Mouse (Mus musculus): ENCODE data around the gene Wdr5b. TPM values are rescaled to one million over a fixed set of nuclear protein-coding genes. Genes with fewer than 3 reads are reported as not detected.

Gene Wdr5b
- polyA plus RNA-seq, 1 experiment = 6.6 TPM

- no peak for DNase-seq (ENCODE audit: low spot score)
Observed at GRCm38 (mm10) chr16:36069819-36070575, 29.0 kb downstream of the Wdr5b start.

DNA sequence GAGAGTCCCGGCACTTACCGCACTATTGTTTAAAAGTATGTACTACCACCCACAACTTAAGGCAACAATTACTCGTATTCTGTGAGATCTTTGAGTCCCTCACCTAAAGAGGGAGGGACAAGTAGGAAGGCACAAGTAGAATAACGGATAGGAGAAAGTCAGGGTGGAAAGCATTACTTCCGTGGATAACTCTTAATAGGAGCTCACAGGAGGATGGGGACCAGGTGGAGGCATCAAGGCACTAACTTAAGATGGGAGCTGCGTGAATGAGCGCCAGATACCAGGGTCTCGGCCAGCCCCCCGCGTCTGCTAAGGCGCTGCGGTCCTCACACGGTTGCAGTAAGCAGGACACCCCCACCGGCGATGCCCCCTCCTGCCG, 30.1 kb downstream of the Wdr5b start:
- no peak for DNase-seq (ENCODE audit: low spot score)

DNA sequence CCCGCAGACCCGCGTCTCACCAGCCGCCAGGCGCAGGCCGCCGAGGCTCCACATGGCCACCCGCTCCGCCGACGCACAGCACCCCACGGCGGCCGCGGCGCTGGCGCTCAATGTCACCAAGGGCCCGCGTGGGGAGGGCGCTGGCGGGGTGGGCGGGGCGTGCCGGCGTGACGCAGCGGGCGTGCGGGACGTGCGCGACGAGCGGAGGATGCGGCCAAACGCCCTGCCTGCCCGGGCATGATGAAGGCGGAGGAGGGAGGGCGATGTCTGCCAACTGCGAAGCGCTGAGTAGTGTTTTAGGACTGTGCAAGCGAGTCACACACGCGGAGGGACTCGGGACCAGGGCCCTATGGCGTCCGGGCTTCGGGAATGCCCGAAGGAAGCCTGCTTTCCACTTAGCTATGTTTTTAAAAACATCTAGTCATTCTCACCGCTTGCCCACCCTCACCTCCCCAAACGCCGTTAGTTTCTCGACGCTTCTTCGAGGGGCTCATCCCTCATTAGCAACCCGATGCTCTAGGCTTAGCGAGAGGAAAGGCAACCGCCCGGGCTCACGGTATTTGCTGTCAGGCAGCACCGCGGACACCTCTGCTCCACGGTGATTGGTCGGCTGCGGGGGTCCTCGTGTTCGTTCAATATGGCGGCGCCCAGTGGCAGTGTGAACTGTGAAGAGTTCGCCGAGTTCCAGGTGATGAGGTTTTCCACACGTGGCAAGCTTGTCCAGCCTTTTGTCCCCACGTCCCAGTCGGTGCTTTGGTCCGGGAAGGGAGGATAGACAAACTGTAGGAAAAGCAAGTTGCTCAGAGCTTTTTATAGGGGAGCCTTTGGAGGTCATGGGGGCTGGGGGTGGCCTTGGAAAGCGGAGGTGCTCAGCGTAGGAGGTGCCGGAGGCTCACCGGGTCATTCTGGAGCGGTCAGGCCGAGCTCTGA, 30.7 kb downstream of the Wdr5b start, which contains the start of the genes Fam162a and Ccdc58:
Fam162a (minus strand) TSS at position 145 of the 930 bp plus-strand sequence.
Ccdc58 (plus strand) TSS at position 236 of the 930 bp plus-strand sequence.
- peak; percentile 87 for DNase-seq (ENCODE audit: low spot score)

GRCm38 (mm10) chr16:36072410-36073011, 31.5 kb downstream of the Wdr5b start:
- DNase-seq (ENCODE audit: low spot score) = no peak

DNA sequence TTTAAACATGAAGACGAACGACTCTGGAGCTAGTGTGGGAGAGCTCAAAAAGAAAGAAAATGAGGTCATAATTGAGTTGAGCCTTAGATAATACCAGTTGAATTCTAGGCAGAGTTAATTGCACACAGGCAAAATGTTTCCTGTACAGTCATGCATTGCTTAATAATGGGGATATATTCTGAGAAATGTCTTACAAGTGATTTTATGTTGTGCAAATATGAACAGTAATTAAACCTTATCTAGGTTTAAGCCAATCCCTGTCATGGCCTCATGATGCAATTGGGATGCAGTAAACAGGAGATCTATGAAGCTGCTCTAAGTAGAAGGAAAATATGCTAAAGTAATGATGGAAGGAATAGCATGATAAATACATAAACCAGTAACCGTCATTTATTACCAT, 33.8 kb downstream of the Wdr5b start:
- no peak for DNase-seq (ENCODE audit: low spot score)

- no peak for DNase-seq (ENCODE audit: low spot score)
Observed at GRCm38 (mm10) chr16:36079916-36080315, 38.9 kb downstream of the Wdr5b start.

- no peak for DNase-seq (ENCODE audit: low spot score)
Observed at GRCm38 (mm10) chr16:36087846-36088245, 46.9 kb downstream of the Wdr5b start.

GRCm38 (mm10) chr16:36089065-36089464, 48.1 kb downstream of the Wdr5b start:
- DNase-seq (ENCODE audit: low spot score) = no peak

GRCm38 (mm10) chr16:36089850-36090616, 49.0 kb downstream of the Wdr5b start:
- DNase-seq (ENCODE audit: low spot score) = no peak

- DNase-seq (ENCODE audit: low spot score) = no peak
Observed at GRCm38 (mm10) chr16:36090785-36091509, 50.0 kb downstream of the Wdr5b start.

Other genes with a start within 250 kb of the Wdr5b start
- gene Parp14, start 169.6 kb upstream of the Wdr5b start, polyA plus RNA-seq (2012; rRNA removed) = 12.8 and 19.4 TPM in 2 replicates
- 20.3 and 25.3 TPM in 2 replicates for gene Parp9, start 102.7 kb upstream of the Wdr5b start, polyA plus RNA-seq (2012; rRNA removed)
- gene Dtx3l, start 102.0 kb upstream of the Wdr5b start, polyA plus RNA-seq (2012; rRNA removed) = 13.2 and 18.3 TPM in 2 replicates
- 18.0 and 21.2 TPM in 2 replicates for gene Kpna1, start 62.4 kb upstream of the Wdr5b start, polyA plus RNA-seq (2012; rRNA removed)
- 192 and 236 TPM in 2 replicates for gene Fam162a, start 30.4 kb downstream of the Wdr5b start, polyA plus RNA-seq (2012; rRNA removed)
- 30.9 and 44.8 TPM in 2 replicates for gene Ccdc58, start 30.5 kb downstream of the Wdr5b start, polyA plus RNA-seq (2012; rRNA removed)
- gene Csta1, start 90.1 kb downstream of the Wdr5b start, polyA plus RNA-seq (2012; rRNA removed) = 0.03 and 0.09 TPM in 2 replicates
- gene Stfa2l1, start 115.6 kb downstream of the Wdr5b start, polyA plus RNA-seq (2012; rRNA removed) = not detected in 2 replicates
- gene Gm5483, start 143.0 kb downstream of the Wdr5b start, polyA plus RNA-seq (2012; rRNA removed) = not detected in 2 replicates
- not detected in 2 replicates for gene Gm5416, start 169.2 kb downstream of the Wdr5b start, polyA plus RNA-seq (2012; rRNA removed)
- gene 2010005H15Rik, start 180.3 kb downstream of the Wdr5b start, polyA plus RNA-seq (2012; rRNA removed) = 0.15 TPM in 1 of 2 replicates, not detected in the other
- not detected in 2 replicates for gene Stfa1, start 235.8 kb downstream of the Wdr5b start, polyA plus RNA-seq (2012; rRNA removed)